Comparison of ENCODE assay signal across 10 mouse cellular contexts in the genomic region with DNA sequence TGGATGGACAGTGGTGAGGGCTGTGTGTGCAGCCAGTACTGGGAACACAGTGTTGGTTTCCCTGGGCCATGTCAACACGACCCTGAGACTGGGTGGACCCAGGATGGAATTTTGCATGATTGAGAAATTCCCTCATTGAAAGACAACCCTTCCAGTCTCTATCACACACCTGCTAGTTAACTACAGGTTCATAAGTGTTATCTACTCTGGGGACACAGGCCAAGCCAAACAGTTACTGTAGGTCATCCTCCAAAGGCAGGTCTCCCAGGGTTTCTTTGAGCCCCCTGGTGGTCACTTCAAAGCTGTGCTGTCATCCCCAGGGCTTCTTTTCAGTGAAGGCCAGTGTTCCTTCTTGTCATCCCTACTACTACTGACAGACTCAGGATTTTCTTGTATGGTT.
DNase-seq lines count a peak whose midpoint lies in the region; ATAC-seq lines count a peak whose summit lies in the region.
"Had no signal": no experiment of that assay in that cellular context is flagged by ENCODE, and none has a peak within 500 bp of the region (broad histone marks: within the 10 kb centered on the region; RNA-seq: fewer than 3 reads in every experiment).

No protein-coding gene starts in this region.

- no peak for ATAC-seq in heart, embryonic 11.5 days (replicated peaks; ENCODE audit: insufficient number of reproducible peaks, low FRiP score, low TSS enrichment)

- 76% methylated on average over 1 of the region's 1 CpGs for WGBS in heart, embryonic 11.5 days (ENCODE audit: insufficient replicate concordance)
- 82% methylated on average over 1 of the region's 1 CpGs for WGBS in heart, embryonic 10.5 days

- H3K36me3 ChIP-seq in heart, embryonic 11.5 days (ENCODE audit: control insufficient read depth, insufficient read depth, low read length) = no peaks in the 10 kb centered on the region
- H3K36me3 ChIP-seq in heart, embryonic 10.5 days = no peaks in the 10 kb centered on the region
- H3K36me3 ChIP-seq: embryonic facial prominence, embryonic 10.5 days; G1E had no signal

- H3K9me3 ChIP-seq in heart, embryonic 11.5 days (replicated peaks; ENCODE audit: control insufficient read depth, low read length) = no peaks in the 10 kb centered on the region
- H3K9me3 ChIP-seq in heart, embryonic 10.5 days = no peaks in the 10 kb centered on the region
- H3K9me3 ChIP-seq: embryonic facial prominence, embryonic 10.5 days; G1E had no signal

- no peak overlapping the region for H3K27ac ChIP-seq in heart, embryonic 11.5 days (ENCODE audit: low read depth, low read length)
- H3K27ac ChIP-seq in heart, embryonic 10.5 days = no peak overlapping the region
- H3K27ac ChIP-seq: embryonic facial prominence, embryonic 10.5 days had no signal

- H3K4me3 ChIP-seq in heart, embryonic 11.5 days (ENCODE audit: low read depth, low read length) = no peak overlapping the region
- no peak overlapping the region for H3K4me3 ChIP-seq in heart, embryonic 10.5 days
- H3K4me3 ChIP-seq: embryonic facial prominence, embryonic 10.5 days had no signal

- no peak overlapping the region for H3K4me2 ChIP-seq in heart, embryonic 11.5 days

- H3K9ac ChIP-seq in heart, embryonic 11.5 days (ENCODE audit: low read depth, low read length) = no peak overlapping the region

- H3K27me3 ChIP-seq in heart, embryonic 11.5 days (ENCODE audit: control insufficient read depth, insufficient read depth, low read length) = peaks cover 4% of the 10 kb centered on the region; the same call in 1 of the 2 replicates
- H3K27me3 ChIP-seq in heart, embryonic 10.5 days (ENCODE audit: insufficient read depth, poor library complexity, severe bottlenecking) = peaks cover 12% of the 10 kb centered on the region

- peak; percentile 87 for DNase-seq in heart, adult 11 months
- DNase-seq in thymus, postnatal 14 days = peak; percentile 21
- DNase-seq in thymus, postnatal 0 days (ENCODE audit: low spot score) = no peak
- peak; percentile 69 for DNase-seq in heart, embryonic 10.5 days (ENCODE audit: low spot score)
- peak; percentile 4 for DNase-seq in retina, postnatal 7 days (ENCODE audit: low read depth, low spot score)
- DNase-seq in natural killer cell, adult 2 months (ENCODE audit: low spot score in 2 of 2) = no peak
- DNase-seq in ovary, adult 18-20 months (ENCODE audit: low spot score) = no peak

- peaks cover 3% of the 10 kb centered on the region for H3K4me1 ChIP-seq in heart, embryonic 11.5 days (ENCODE audit: control insufficient read depth, insufficient read depth, low read length)
- H3K4me1 ChIP-seq in heart, embryonic 10.5 days = peaks cover 16% of the 10 kb centered on the region

Comparison
In these comparisons a context has a peak if more than half of its experiments do, and no peak if none do; other contexts are left out.
1. DNase-seq: peak in heart, adult 11 months (single experiment), thymus, postnatal 14 days (single experiment), heart, embryonic 10.5 days (single experiment) and retina, postnatal 7 days (single experiment); none in thymus, postnatal 0 days (single experiment), natural killer cell, adult 2 months (0 of 2) and ovary, adult 18-20 months (single experiment).